ENCODE assay signal across 17 mouse cellular contexts in the genomic region with DNA sequence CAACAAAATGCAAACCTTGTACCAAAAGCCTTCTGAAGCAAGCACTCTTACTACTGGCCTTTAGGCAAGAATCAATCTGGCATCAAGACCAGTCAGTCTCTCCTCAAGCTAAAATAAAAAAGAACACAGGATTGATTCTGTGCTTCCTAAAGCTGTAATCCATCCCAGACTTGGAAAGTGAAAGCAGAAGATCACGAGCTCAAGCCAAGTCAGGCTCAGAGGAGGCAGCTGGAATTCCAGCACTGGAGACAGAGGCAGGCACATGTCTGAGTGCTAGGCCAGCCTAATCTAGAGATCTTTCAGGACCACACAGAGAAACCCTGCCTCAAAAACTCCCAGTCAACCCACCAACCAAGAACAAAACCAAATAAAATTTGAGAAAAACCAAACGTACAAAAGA. TPM values are rescaled to one million over a fixed set of nuclear protein-coding genes. Genes with fewer than 3 reads are reported as not detected.
DNase-seq lines count a peak whose midpoint lies in the region; ATAC-seq lines count a peak whose summit lies in the region.
"Had no signal": no experiment of that assay in that cellular context is flagged by ENCODE, and none has a peak within 500 bp of the region (broad histone marks: within the 10 kb centered on the region; RNA-seq: fewer than 3 reads in every experiment).

No protein-coding gene starts in this region.

- H3K27me3 ChIP-seq in heart, embryonic 11.5 days (ENCODE audit: control insufficient read depth, insufficient read depth, low read length), result no peaks in the 10 kb centered on the region
- no peaks in the 10 kb centered on the region for H3K27me3 ChIP-seq in kidney, embryonic 14.5 days (ENCODE audit: control insufficient read depth, insufficient read depth, low read length)
- H3K27me3 ChIP-seq: embryonic facial prominence, embryonic 15.5 days; lung, embryonic 15.5 days had no signal

- peaks cover 22% of the 10 kb centered on the region for H3K36me3 ChIP-seq in heart, embryonic 11.5 days (ENCODE audit: control insufficient read depth, insufficient read depth, low read length)
- H3K36me3 ChIP-seq in kidney, embryonic 14.5 days (ENCODE audit: control insufficient read depth, insufficient read depth, low read length), result peaks cover 82% of the 10 kb centered on the region

- whole genome bisulfite sequencing in heart, embryonic 11.5 days (ENCODE audit: insufficient replicate concordance), result 53% methylated on average over 2 of the region's 2 CpGs
- 62% methylated on average over 2 of the region's 2 CpGs for WGBS in kidney, embryonic 14.5 days

- H3K4me1 ChIP-seq in heart, embryonic 11.5 days (ENCODE audit: control insufficient read depth, insufficient read depth, low read length), result no peaks in the 10 kb centered on the region
- H3K4me1 ChIP-seq in kidney, embryonic 14.5 days (ENCODE audit: control insufficient read depth, insufficient read depth, low read length), result no peaks in the 10 kb centered on the region
- H3K4me1 ChIP-seq: embryonic facial prominence, embryonic 15.5 days; lung, embryonic 15.5 days had no signal

- H3K9me3 ChIP-seq in heart, embryonic 11.5 days (replicated peaks; ENCODE audit: control insufficient read depth, low read length), result no peaks in the 10 kb centered on the region
- no peaks in the 10 kb centered on the region for H3K9me3 ChIP-seq in kidney, embryonic 14.5 days (ENCODE audit: control insufficient read depth, low read length)
- H3K9me3 ChIP-seq: embryonic facial prominence, embryonic 15.5 days; lung, embryonic 15.5 days had no signal

- H3K4me3 ChIP-seq in heart, embryonic 11.5 days (ENCODE audit: low read depth, low read length), result no peak overlapping the region
- no peak overlapping the region for H3K4me3 ChIP-seq in kidney, embryonic 14.5 days (ENCODE audit: low read length)
- H3K4me3 ChIP-seq: embryonic facial prominence, embryonic 15.5 days; lung, embryonic 15.5 days had no signal

- no peak for ATAC-seq in heart, embryonic 11.5 days (replicated peaks; ENCODE audit: insufficient number of reproducible peaks, low FRiP score, low TSS enrichment)
- no peak for ATAC-seq in kidney, embryonic 14.5 days (ENCODE audit: low FRiP score, low TSS enrichment)
- ATAC-seq: hindbrain, embryonic 16.5 days; midbrain, embryonic 16.5 days had no signal

- peak; percentile 92 for DNase-seq in heart, adult 11 months
- DNase-seq in kidney, adult 8-10 months, result no peak
- peak; percentile 49 for DNase-seq in 3T3-L1 (ENCODE audit: low read depth, low spot score)
- peak; percentile 62 for DNase-seq in adipocyte (ENCODE audit: low spot score)
- no peak for DNase-seq in cerebellum, postnatal 25 days
- DNase-seq: cerebellum, adult 9-10 months; kidney, adult 11 months; kidney, postnatal 36 days; layer of hippocampus, adult 9-11 months; spleen, adult 18-20 months; thymus, adult 2 months had no signal

- no peak overlapping the region for H3K9ac ChIP-seq in heart, embryonic 11.5 days (ENCODE audit: low read depth, low read length)
- no peak overlapping the region for H3K9ac ChIP-seq in kidney, embryonic 14.5 days (ENCODE audit: low read depth, low read length)
- H3K9ac ChIP-seq: embryonic facial prominence, embryonic 15.5 days; lung, embryonic 15.5 days had no signal

- H3K4me2 ChIP-seq in heart, embryonic 11.5 days, result no peak overlapping the region
- no peak overlapping the region for H3K4me2 ChIP-seq in kidney, embryonic 14.5 days (replicated peaks; ENCODE audit: low read depth, low read length)
- H3K4me2 ChIP-seq: embryonic facial prominence, embryonic 15.5 days; lung, embryonic 15.5 days had no signal

- H3K27ac ChIP-seq in heart, embryonic 11.5 days (ENCODE audit: low read depth, low read length), result no peak overlapping the region
- 0 out of 2 replicates have a peak overlapping the region, but pooled peaks have one; percentile 1 for H3K27ac ChIP-seq in kidney, embryonic 14.5 days (ENCODE audit: low read depth, low read length)
- H3K27ac ChIP-seq: embryonic facial prominence, embryonic 15.5 days; lung, embryonic 15.5 days had no signal

RNA-seq across cellular contexts. Expression of a gene that starts 45.8 kb away (rescaled TPM):
- 29.7 and 52.2 TPM in 2 replicates for polyA plus RNA-seq in heart, embryonic 11.5 days (2014; fragmentation: Nextera tagmentation; extraction: Ambion mirVana)
- polyA plus RNA-seq in kidney, embryonic 14.5 days (2014; fragmentation: Nextera tagmentation; extraction: Ambion mirVana), result 68.3 and 76.8 TPM in 2 replicates

Comparison
In these comparisons a context has a peak if more than half of its experiments do, and no peak if none do; other contexts are left out.
1. DNase-seq: peak in heart, adult 11 months (single experiment), 3T3-L1 (single experiment) and adipocyte (single experiment); none in kidney, adult 8-10 months (0 of 2) and cerebellum, postnatal 25 days (0 of 2).